Mouse (Mus musculus): ENCODE data around the gene Cacna1d.

Gene Cacna1d

GRCm38 (mm10) chr14:30011886-30012560 is 479.2 kb downstream of the Cacna1d start:
- in situ Hi-C loops (cut with MboI; ENCODE audit: unreplicated experiment in 2 of 2): no loop called here

- in situ Hi-C loops (cut with MboI; ENCODE audit: unreplicated experiment in 2 of 2): no loop called here
Measured at GRCm38 (mm10) chr14:30009864-30010560, 481.2 kb downstream of the Cacna1d start.

- in situ Hi-C loops (cut with MboI; ENCODE audit: unreplicated experiment in 2 of 2): no loop called here
Measured at GRCm38 (mm10) chr14:30008733-30009575, 482.3 kb downstream of the Cacna1d start, which contains the start of the genes Il17rb and Chdh. Gene Il17rb, minus strand, starts transcription at chr14:30008896. Gene Chdh, plus strand, starts transcription at chr14:30009023.

- in situ Hi-C loops (cut with MboI; ENCODE audit: unreplicated experiment in 2 of 2): no loop called here
Measured at GRCm38 (mm10) chr14:29999475-29999811, 491.8 kb downstream of the Cacna1d start.

GRCm38 (mm10) chr14:29998747-29999474 is 492.3 kb downstream of the Cacna1d start:
- in situ Hi-C loops (cut with MboI; ENCODE audit: unreplicated experiment in 2 of 2): no loop called here

GRCm38 (mm10) chr14:29997345-29997744 is 493.9 kb downstream of the Cacna1d start:
- in situ Hi-C loops (cut with MboI; ENCODE audit: unreplicated experiment in 2 of 2): no loop called here

GRCm38 (mm10) chr14:29996000-29996751 is 495.1 kb downstream of the Cacna1d start:
- in situ Hi-C loops (cut with MboI; ENCODE audit: unreplicated experiment in 2 of 2): no loop called here

GRCm38 (mm10) chr14:29994976-29995375 is 496.3 kb downstream of the Cacna1d start:
- in situ Hi-C loops (cut with MboI; ENCODE audit: unreplicated experiment in 2 of 2): no loop called here

Data from v-Abl transformed pro-B cells (cell line).